Mouse (Mus musculus) embryonic fibroblast, embryonic 13.5 days (primary cell): Measurements from ENCODE around the gene Zfp84. TPM values are rescaled to one million over a fixed set of nuclear protein-coding genes. Genes with fewer than 3 reads are reported as not detected.
A peak's percentile ranks its signal among the peaks of the same experiment; 100 is the strongest.
"Not testable (repeated sequence)": the region's sequence is repeated elsewhere in the genome, so short reads cannot be mapped to it uniquely, and the experiment has no call there.

Experiments
- H3K27ac ChIP-seq: 2 replicates; pipeline ENCODE4 v1.5.1; 2012; ENCODE audit warnings: low read length, control low read depth, inconsistent platforms; ENCODE audit not compliant: insufficient read depth
- H3K4me1 ChIP-seq: 2 replicates; pipeline ENCODE4 v1.6.1; 2011; ENCODE audit warnings: low read length; ENCODE audit not compliant: control insufficient read depth, insufficient read depth
- H3K4me3 ChIP-seq: 2 replicates; pipeline ENCODE4 v1.5.1; 2011; ENCODE audit warnings: mild to moderate bottlenecking, control low read depth, low read length; ENCODE audit not compliant: insufficient read depth
- CTCF ChIP-seq: IDR thresholded peaks from 2 replicates; pipeline ENCODE4 v1.5.1; 2011; ENCODE audit warnings: mild to moderate bottlenecking, control low read depth, low read length, moderate library complexity, borderline replicate concordance; ENCODE audit not compliant: insufficient read depth
- POLR2A ChIP-seq: IDR thresholded peaks from 2 replicates; pipeline ENCODE4 v1.6.1; 2011; ENCODE audit warnings: low read depth, mild to moderate bottlenecking, control low read depth, low read length, moderate library complexity
- polyA plus RNA-seq: library from polyadenylated mRNA; stranded (reverse); fragments of >200 nt; gene quantifications from 2 replicates; pipeline ENCODE4 v1.2.4, GENCODE M21; 2011; ENCODE audit warnings: low read depth; ENCODE audit not compliant: missing spikeins, insufficient read length

Gene Zfp84
- 10.3 and 13.3 TPM in 2 replicates for polyA plus RNA-seq

DNA sequence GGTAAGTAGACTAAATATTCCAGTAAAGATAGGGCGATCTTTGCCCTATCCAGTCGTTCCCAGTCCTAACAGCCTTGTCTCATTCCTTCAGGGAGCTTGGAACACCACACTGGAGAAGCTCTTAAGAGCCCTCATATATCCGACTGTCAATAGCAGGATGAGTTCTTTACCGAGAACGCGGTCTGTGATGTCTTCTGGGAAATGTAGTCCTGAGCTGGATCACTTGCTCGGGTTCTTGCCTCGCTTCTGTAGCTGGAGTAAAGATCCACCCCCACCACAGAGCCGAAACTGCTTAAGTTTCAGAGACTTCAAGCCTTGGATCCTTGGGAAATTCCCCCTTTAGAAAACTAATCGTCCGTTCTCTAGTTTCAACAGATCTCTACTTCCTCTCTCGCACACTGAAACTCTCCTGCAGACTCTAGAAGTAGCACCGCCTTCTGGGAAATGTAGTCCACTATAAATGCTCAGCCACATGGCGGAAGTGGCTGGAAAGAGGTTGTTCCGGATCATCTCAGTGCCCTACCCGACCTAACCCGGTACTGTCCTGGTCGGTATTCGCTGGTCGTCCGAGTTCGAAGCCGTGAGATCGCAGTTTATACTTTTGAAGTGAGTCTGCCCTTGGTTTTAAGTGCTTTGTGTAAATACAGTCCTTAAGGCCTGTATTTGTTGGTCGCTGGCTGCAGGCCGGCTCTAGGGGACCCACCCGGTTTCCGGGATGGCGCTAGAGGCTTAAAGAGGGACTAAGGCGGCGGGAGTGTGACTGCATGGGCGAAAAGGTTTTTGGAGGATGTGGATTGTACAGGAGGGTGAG lies at the start of gene Zfp84:
Gene Zfp84 (plus strand): TSS at position 463 of the 811 bp plus-strand sequence.
- peak within 1 kb of the TSS; percentile 99 for H3K27ac ChIP-seq
- TF ChIP-seq POLR2A (peak; percentile 89), CTCF (no peak)
- no peaks in the 10 kb centered on the region for H3K4me1 ChIP-seq
- peak within 1 kb of the TSS; percentile 86 for H3K4me3 ChIP-seq

DNA sequence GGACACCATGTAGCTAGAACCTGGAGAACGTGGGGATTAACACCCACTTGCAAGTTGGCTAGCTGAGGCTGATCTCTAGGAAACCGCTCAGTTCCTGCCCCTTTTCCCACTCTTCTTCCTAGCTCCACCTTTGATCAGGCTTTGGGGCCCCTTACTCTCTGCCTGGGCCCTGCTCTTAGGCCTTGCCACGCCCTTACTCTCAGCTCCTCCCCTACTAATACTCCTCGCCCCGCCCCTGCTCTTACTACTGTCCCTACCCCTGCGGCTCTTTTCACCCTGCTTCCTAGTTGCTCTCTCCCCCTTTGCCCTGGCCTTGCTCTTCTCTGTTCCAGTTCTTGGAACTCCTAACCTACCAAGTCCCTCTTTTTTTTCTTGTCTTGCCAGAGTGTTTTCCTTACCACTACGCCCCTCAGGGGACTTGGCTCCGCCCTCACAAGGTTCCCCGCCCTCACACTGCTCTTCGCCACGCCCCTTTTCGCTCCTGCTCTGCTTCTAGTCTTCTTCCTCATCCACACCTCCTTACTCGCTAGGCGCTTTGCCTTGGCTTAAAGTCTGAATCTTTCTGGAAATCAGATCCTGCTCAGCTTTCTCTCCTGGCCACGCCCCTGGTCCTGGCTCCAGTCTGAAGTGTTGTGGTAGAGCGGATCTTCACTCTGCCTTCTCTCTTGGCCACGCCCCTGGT lies 42.8 kb upstream of the Zfp84 start:
- H3K27ac ChIP-seq, H3K4me1 ChIP-seq, H3K4me3 ChIP-seq: not testable (repeated sequence)

- not testable (repeated sequence) for H3K27ac ChIP-seq, H3K4me3 ChIP-seq, H3K4me1 ChIP-seq
Observed at GRCm38 (mm10) chr7:29726860-29727259, 41.5 kb upstream of the Zfp84 start, which contains the start of gene Catsperg2. Gene Catsperg2, minus strand, starts transcription at chr7:29727032.

DNA sequence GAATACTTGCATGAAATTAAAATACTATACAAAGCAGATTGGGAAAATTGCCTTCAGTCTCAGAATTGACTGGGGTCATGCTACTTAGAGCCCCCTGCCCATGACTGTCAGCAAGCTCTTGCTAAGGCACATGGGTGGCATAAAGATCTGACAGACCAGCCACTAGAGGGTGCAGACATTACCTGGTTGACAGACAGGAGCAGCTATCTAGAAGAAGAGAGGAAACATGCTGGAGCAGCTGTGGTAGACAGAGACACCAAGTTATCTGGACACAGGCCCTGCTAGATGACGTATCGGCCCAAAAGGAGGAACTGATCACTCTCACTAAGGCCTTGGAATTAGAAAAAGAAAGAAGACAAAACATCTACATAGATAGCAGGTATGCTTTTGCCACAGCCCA lies 40.3 kb upstream of the Zfp84 start:
- Histone ChIP-seq H3K4me1 (no peaks in the 10 kb centered on the region), H3K27ac (no peak overlapping the region), H3K4me3 (no peak overlapping the region)
- no peak for TF ChIP-seq CTCF
- TF ChIP-seq POLR2A, result no peak

DNA sequence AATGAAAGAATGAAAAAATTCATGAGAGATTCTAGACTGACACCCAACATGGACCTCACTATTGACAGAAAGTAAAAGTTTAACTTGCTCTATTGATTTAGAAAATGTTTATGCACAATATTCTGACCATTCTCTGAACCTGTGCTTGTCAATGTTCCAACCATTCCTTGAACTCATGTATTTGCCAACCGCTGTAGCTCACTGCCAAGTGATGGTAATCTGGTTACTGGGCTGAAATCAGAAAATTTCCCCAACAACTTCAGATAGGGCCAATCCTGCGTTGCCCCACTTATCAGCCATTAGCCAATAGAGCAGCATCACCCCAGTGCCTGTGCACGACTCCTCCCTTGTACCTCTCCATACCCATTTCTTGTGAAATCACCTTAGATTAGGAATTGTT lies 26.1 kb upstream of the Zfp84 start:
- TF ChIP-seq CTCF, result no peak
- no peak for TF ChIP-seq POLR2A
- Histone ChIP-seq H3K27ac (no peak overlapping the region), H3K4me1 (no peaks in the 10 kb centered on the region), H3K4me3 (no peak overlapping the region)

- Histone ChIP-seq H3K4me1 (no peaks in the 10 kb centered on the region), H3K4me3 (no peak overlapping the region), H3K27ac (no peak overlapping the region)
- TF ChIP-seq POLR2A (no peak), CTCF (no peak)
Observed at GRCm38 (mm10) chr7:29760476-29760875, 7.9 kb upstream of the Zfp84 start.

DNA sequence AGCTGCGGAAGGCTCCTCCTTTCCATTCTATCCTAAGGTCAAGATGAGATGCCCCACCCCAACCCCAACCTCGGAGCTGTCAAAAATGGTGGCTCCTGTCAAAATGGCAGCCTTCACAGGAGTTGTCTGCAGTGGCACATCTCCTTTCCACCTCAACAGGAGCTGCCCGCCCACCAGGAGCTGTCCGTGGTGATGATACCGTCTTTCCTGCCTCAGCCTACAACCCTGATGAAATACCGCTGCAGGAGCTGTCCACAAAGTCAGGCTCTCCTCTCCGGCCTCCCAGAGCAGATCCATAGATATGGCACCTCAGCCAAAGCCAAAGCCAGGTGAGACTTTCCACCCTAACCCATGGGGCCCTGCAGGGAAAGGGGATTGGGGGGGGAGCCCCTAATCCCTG lies 3.6 kb upstream of the Zfp84 start:
- Histone ChIP-seq H3K4me1 (no peaks in the 10 kb centered on the region), H3K4me3 (no peak overlapping the region), H3K27ac (no peak overlapping the region)
- TF ChIP-seq POLR2A, result no peak
- no peak for TF ChIP-seq CTCF

GRCm38 (mm10) chr7:29767058-29767686 lies 1.2 kb upstream of the Zfp84 start:
- TF ChIP-seq POLR2A (no peak; the same call in 1 of the 2 replicates), CTCF (no peak)
- Histone ChIP-seq H3K27ac (peak overlapping the region; percentile 76), H3K4me3 (peak overlapping the region; percentile 60), H3K4me1 (no peaks in the 10 kb centered on the region)

DNA sequence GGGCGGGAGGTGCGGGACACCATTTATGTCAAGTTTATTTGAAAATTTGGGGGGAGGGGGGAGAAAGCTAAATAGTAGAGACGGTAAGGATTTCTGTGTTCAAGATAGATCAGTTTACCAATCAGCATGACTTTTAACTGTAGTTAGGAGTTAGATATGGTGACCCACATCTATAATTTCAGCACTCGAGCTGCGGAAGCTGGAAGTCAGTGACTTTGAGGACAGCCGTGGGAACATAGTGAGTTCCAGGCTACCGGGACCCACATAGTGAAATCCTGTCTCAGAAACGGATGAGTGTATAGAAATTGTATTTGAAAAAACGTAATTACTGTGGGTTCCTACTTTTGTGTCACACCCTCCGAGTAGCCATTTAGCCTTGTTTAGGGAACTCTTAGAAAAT lies 628 bp downstream of the Zfp84 start:
- Histone ChIP-seq H3K4me3 (peak overlapping the region; percentile 86), H3K27ac (peak overlapping the region; percentile 70; the same call in 1 of the 2 replicates), H3K4me1 (no peaks in the 10 kb centered on the region)
- TF ChIP-seq POLR2A (no peak), CTCF (no peak)

DNA sequence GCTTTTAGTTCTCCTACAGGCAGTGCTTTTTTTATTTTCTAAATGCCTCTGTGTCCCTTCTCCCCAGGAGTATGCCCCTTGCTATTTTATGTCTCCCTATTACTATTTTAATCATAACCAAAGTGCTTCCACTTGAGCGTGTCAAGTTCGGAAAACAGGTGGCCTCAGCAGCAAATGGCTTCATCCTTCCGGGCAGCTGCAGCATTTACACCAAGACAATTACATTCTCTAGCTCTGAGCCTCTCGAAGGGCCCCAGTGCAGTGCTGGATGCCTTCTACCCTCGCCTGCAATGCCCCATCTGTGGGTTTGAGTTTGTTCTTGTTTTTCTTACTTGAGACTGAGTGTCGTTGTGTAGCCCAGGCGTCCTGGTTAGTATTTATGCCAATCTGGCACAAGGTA lies 5.2 kb downstream of the Zfp84 start:
- TF ChIP-seq POLR2A (no peak), CTCF (no peak)
- H3K4me3 ChIP-seq, result no peak overlapping the region
- no peak overlapping the region for H3K27ac ChIP-seq
- H3K4me1 ChIP-seq, result no peaks in the 10 kb centered on the region
